Mouse (Mus musculus): ENCODE measurements at regions not wholly inside any gene's neighbourhood (a gene's known extent, or its start where the extent isn't known, plus 50 kb on each side); places are given as distances from the start of the nearest gene placed in this dataset.

GRCm38 (mm10) chr14:28740076-28740475 lies 235.5 kb downstream of the Wnt5a start:
- Histone ChIP-seq H3K36me3 (ENCODE audit: control insufficient read depth, insufficient read depth, low read length) (no peaks in the 10 kb centered on the region), H3K4me3 (ENCODE audit: low read depth, low read length) (no peak overlapping the region), H3K4me2 (replicated peaks; ENCODE audit: low read depth) (no peak overlapping the region), H3K4me1 (replicated peaks; ENCODE audit: control insufficient read depth, insufficient read depth) (no peaks in the 10 kb centered on the region), H3K27ac (replicated peaks) (no peak overlapping the region), H3K9ac (ENCODE audit: low read length) (no peak overlapping the region), H3K27me3 (ENCODE audit: control insufficient read depth, insufficient read depth, low read length) (no peaks in the 10 kb centered on the region), H3K9me3 (ENCODE audit: control insufficient read depth, low read length) (no peaks in the 10 kb centered on the region)
- TF ChIP-seq CTCF (IDR thresholded peaks at IDR 0.05; ENCODE audit: low read depth) (no peak), EP300 (optimal IDR thresholded peaks at IDR 0.05) (no peak)
- 61% methylated on average over 1 of the region's 1 CpGs for WGBS
- ATAC-seq (ENCODE audit: low FRiP score, low TSS enrichment) (no peak), DNase-seq (ENCODE audit: low spot score) (no peak)

GRCm38 (mm10) chr14:28741418-28741817 lies 236.9 kb downstream of the Wnt5a start:
- no peak overlapping the region for H3K27ac ChIP-seq (replicated peaks)
- TF ChIP-seq CTCF (IDR thresholded peaks at IDR 0.05; ENCODE audit: low read depth) (no peak), EP300 (optimal IDR thresholded peaks at IDR 0.05) (no peak)
- no peak overlapping the region for H3K4me3 ChIP-seq (ENCODE audit: low read depth, low read length)
- H3K9ac ChIP-seq (ENCODE audit: low read length) = no peak overlapping the region
- no peak for DNase-seq (ENCODE audit: low spot score)
- H3K36me3 ChIP-seq (ENCODE audit: control insufficient read depth, insufficient read depth, low read length) = no peaks in the 10 kb centered on the region
- 68% methylated on average over 2 of the region's 2 CpGs for WGBS
- no peaks in the 10 kb centered on the region for H3K9me3 ChIP-seq (ENCODE audit: control insufficient read depth, low read length)
- no peaks in the 10 kb centered on the region for H3K27me3 ChIP-seq (ENCODE audit: control insufficient read depth, insufficient read depth, low read length)
- ATAC-seq (ENCODE audit: low FRiP score, low TSS enrichment) = no peak
- H3K4me2 ChIP-seq (replicated peaks; ENCODE audit: low read depth) = no peak overlapping the region
- no peaks in the 10 kb centered on the region for H3K4me1 ChIP-seq (replicated peaks; ENCODE audit: control insufficient read depth, insufficient read depth)

- no peak for DNase-seq (ENCODE audit: low spot score)
- 57% methylated on average over 4 of the region's 4 CpGs for WGBS
Measured at GRCm38 (mm10) chr14:28743673-28744072, 239.1 kb downstream of the Wnt5a start.

GRCm38 (mm10) chr14:28750301-28750700 lies 245.8 kb downstream of the Wnt5a start:
- no peaks in the 10 kb centered on the region for H3K4me1 ChIP-seq (replicated peaks; ENCODE audit: control insufficient read depth, insufficient read depth)
- TF ChIP-seq CTCF (IDR thresholded peaks at IDR 0.05; ENCODE audit: low read depth) (no peak), EP300 (optimal IDR thresholded peaks at IDR 0.05) (no peak)
- H3K27ac ChIP-seq (replicated peaks) = no peak overlapping the region
- H3K9me3 ChIP-seq (ENCODE audit: control insufficient read depth, low read length) = no peaks in the 10 kb centered on the region
- no peak for DNase-seq (ENCODE audit: low spot score)
- H3K27me3 ChIP-seq (ENCODE audit: control insufficient read depth, insufficient read depth, low read length) = no peaks in the 10 kb centered on the region
- WGBS = 79% methylated on average over 1 of the region's 1 CpGs
- H3K9ac ChIP-seq (ENCODE audit: low read length) = no peak overlapping the region
- H3K4me3 ChIP-seq (ENCODE audit: low read depth, low read length) = no peak overlapping the region
- no peak overlapping the region for H3K4me2 ChIP-seq (replicated peaks; ENCODE audit: low read depth)
- no peaks in the 10 kb centered on the region for H3K36me3 ChIP-seq (ENCODE audit: control insufficient read depth, insufficient read depth, low read length)
- ATAC-seq (ENCODE audit: low FRiP score, low TSS enrichment) = no peak

More at GRCm38 (mm10) chr14:28743673-28744072, 239.1 kb downstream of the Wnt5a start:
- Histone ChIP-seq H3K9ac (ENCODE audit: low read length) (no peak overlapping the region), H3K36me3 (ENCODE audit: control insufficient read depth, insufficient read depth, low read length) (no peaks in the 10 kb centered on the region), H3K27me3 (ENCODE audit: control insufficient read depth, insufficient read depth, low read length) (no peaks in the 10 kb centered on the region), H3K4me3 (ENCODE audit: low read depth, low read length) (no peak overlapping the region), H3K27ac (replicated peaks) (no peak overlapping the region), H3K4me1 (replicated peaks; ENCODE audit: control insufficient read depth, insufficient read depth) (no peaks in the 10 kb centered on the region), H3K4me2 (replicated peaks; ENCODE audit: low read depth) (no peak overlapping the region), H3K9me3 (ENCODE audit: control insufficient read depth, low read length) (no peaks in the 10 kb centered on the region)
- TF ChIP-seq EP300 (optimal IDR thresholded peaks at IDR 0.05) (no peak), CTCF (IDR thresholded peaks at IDR 0.05; ENCODE audit: low read depth) (no peak)
- no peak for ATAC-seq (ENCODE audit: low FRiP score, low TSS enrichment)

GRCm38 (mm10) chr14:28765201-28765600 lies 252.8 kb upstream of the Lrtm1 start:
- DNase-seq (ENCODE audit: low spot score) (no peak), ATAC-seq (ENCODE audit: low FRiP score, low TSS enrichment) (no peak)
- Histone ChIP-seq H3K27ac (replicated peaks) (no peak overlapping the region), H3K27me3 (ENCODE audit: control insufficient read depth, insufficient read depth, low read length) (no peaks in the 10 kb centered on the region), H3K4me3 (ENCODE audit: low read depth, low read length) (no peak overlapping the region), H3K9ac (ENCODE audit: low read length) (no peak overlapping the region), H3K4me1 (replicated peaks; ENCODE audit: control insufficient read depth, insufficient read depth) (no peaks in the 10 kb centered on the region), H3K36me3 (ENCODE audit: control insufficient read depth, insufficient read depth, low read length) (no peaks in the 10 kb centered on the region), H3K4me2 (replicated peaks; ENCODE audit: low read depth) (no peak overlapping the region), H3K9me3 (ENCODE audit: control insufficient read depth, low read length) (no peaks in the 10 kb centered on the region)
- TF ChIP-seq EP300 (optimal IDR thresholded peaks at IDR 0.05) = no peak
- TF ChIP-seq CTCF (IDR thresholded peaks at IDR 0.05; ENCODE audit: low read depth) = no peak
- 92% methylated on average over 1 of the region's 1 CpGs for WGBS

GRCm38 (mm10) chr14:28773068-28773467 lies 244.9 kb upstream of the Lrtm1 start:
- H3K9me3 ChIP-seq (ENCODE audit: control insufficient read depth, low read length) = no peaks in the 10 kb centered on the region
- H3K36me3 ChIP-seq (ENCODE audit: control insufficient read depth, insufficient read depth, low read length) = no peaks in the 10 kb centered on the region
- no peak overlapping the region for H3K27ac ChIP-seq (replicated peaks)
- no peak overlapping the region for H3K4me3 ChIP-seq (ENCODE audit: low read depth, low read length)
- no peaks in the 10 kb centered on the region for H3K4me1 ChIP-seq (replicated peaks; ENCODE audit: control insufficient read depth, insufficient read depth)
- no peaks in the 10 kb centered on the region for H3K27me3 ChIP-seq (ENCODE audit: control insufficient read depth, insufficient read depth, low read length)
- DNase-seq (ENCODE audit: low spot score) = no peak
- 70% methylated on average over 11 of the region's 11 CpGs for WGBS
- no peak for ATAC-seq (ENCODE audit: low FRiP score, low TSS enrichment)
- TF ChIP-seq CTCF (IDR thresholded peaks at IDR 0.05; ENCODE audit: low read depth) (no peak), EP300 (optimal IDR thresholded peaks at IDR 0.05) (no peak)
- no peak overlapping the region for H3K9ac ChIP-seq (ENCODE audit: low read length)
- H3K4me2 ChIP-seq (replicated peaks; ENCODE audit: low read depth) = no peak overlapping the region
